Mouse (Mus musculus): ENCODE results near the gene Ylpm1.

The Ylpm1 gene

DNA sequence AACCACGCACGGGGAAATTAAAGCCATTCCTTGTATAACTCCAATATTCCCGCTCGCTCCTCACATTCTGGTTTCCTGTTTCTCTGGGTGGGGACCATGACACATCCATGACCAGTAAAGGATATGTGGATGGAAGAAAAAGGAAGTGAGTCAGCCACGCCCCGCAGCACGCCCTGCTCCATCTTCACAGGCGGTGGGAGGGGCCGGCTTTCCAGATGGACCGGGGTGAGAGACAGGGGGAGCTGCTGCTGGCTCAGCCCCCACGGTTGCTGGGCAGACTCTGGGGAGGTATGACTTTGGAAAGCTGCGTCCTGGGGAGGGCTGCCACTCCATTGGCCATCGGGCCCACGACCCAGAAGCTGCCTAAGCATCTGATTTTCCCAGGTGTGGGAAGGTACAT lies 97.9 kb downstream of the Ylpm1 start:
- H3K4me1 ChIP-seq (replicated peaks; ENCODE audit: low read depth, low read length) = peaks cover 26% of the 10 kb centered on the region
- TF ChIP-seq NANOG (IDR thresholded peaks at IDR 0.05; ENCODE audit: borderline replicate concordance, low read length) (no peak), POU5F1 (IDR thresholded peaks at IDR 0.05; ENCODE audit: borderline replicate concordance, low read length) (no peak), CTCF (conservative IDR thresholded peaks at IDR 0.05; ENCODE audit: low read length) (no peak)

DNA sequence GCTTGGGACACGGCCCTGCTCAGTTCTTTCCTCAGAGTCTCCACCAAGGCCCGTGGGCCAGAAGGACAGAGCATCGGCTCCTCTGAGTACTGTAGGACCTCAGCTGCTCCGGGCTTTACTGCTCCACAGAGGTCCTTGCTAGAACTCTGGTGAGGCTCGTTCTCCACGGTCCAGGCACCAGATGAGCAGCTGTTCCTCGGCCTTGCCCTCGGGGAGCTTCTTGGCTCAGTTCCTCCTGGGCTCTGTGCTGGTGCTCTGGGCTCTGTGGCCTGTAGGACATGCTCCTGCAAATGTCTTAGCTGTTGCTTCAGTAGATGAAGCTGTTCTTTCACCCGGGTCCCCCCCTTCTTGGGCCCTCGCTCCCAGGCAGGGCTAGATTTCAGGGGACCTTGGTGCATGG lies 98.6 kb downstream of the Ylpm1 start:
- H3K9me3 ChIP-seq (ENCODE audit: low read length) = no peaks in the 10 kb centered on the region
- H3K4me3 ChIP-seq (replicated peaks; ENCODE audit: low read length) = no peak overlapping the region
- no peak for TF ChIP-seq CTCF (conservative IDR thresholded peaks at IDR 0.05; ENCODE audit: low read length)
- TF ChIP-seq NANOG (IDR thresholded peaks at IDR 0.05; ENCODE audit: borderline replicate concordance, low read length) = no peak
- TF ChIP-seq POU5F1 (IDR thresholded peaks at IDR 0.05; ENCODE audit: borderline replicate concordance, low read length) = no peak
- H3K36me3 ChIP-seq (ENCODE audit: insufficient read depth, low read length) = no peaks in the 10 kb centered on the region
- peaks cover 7% of the 10 kb centered on the region for H3K27me3 ChIP-seq (ENCODE audit: insufficient read depth, low read length)
- H3K4me1 ChIP-seq (replicated peaks; ENCODE audit: low read depth, low read length) = peaks cover 26% of the 10 kb centered on the region

More for the DNA sequence above, 97.9 kb downstream of the Ylpm1 start:
- Histone ChIP-seq H3K9me3 (ENCODE audit: low read length) (no peaks in the 10 kb centered on the region), H3K36me3 (ENCODE audit: insufficient read depth, low read length) (no peaks in the 10 kb centered on the region), H3K4me3 (replicated peaks; ENCODE audit: low read length) (peak overlapping the region; percentile 23; the same call in 1 of the 2 replicates), H3K27me3 (ENCODE audit: insufficient read depth, low read length) (peaks cover 7% of the 10 kb centered on the region)

DNA sequence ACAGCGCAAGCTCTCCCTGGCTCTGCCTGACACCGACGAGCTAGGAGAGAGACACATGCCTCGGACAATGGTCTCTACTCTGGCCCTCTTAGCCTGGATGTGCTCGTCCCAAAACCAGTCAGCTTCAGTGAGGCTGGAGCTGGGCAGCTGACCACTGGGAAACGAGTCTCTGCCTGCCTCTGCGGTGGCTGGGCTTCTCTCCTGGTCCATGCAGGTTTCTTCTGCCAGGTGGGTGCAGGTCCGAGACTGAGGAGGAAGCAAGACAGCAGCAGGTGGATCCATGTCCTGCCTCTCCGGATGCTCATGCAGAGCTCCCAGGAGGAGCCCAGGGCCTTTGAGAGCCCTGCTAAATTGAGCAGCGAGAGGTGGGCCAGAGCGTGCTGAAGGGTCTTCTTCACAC lies 99.0 kb downstream of the Ylpm1 start:
- H3K4me3 ChIP-seq (replicated peaks; ENCODE audit: low read length) = no peak overlapping the region
- H3K36me3 ChIP-seq (ENCODE audit: insufficient read depth, low read length) = no peaks in the 10 kb centered on the region
- peaks cover 7% of the 10 kb centered on the region for H3K27me3 ChIP-seq (ENCODE audit: insufficient read depth, low read length)
- H3K9me3 ChIP-seq (ENCODE audit: low read length) = no peaks in the 10 kb centered on the region
- TF ChIP-seq NANOG (IDR thresholded peaks at IDR 0.05; ENCODE audit: borderline replicate concordance, low read length) = no peak
- TF ChIP-seq POU5F1 (IDR thresholded peaks at IDR 0.05; ENCODE audit: borderline replicate concordance, low read length) = no peak
- TF ChIP-seq CTCF (conservative IDR thresholded peaks at IDR 0.05; ENCODE audit: low read length) = no peak
- H3K4me1 ChIP-seq (replicated peaks; ENCODE audit: low read depth, low read length) = peaks cover 26% of the 10 kb centered on the region

DNA sequence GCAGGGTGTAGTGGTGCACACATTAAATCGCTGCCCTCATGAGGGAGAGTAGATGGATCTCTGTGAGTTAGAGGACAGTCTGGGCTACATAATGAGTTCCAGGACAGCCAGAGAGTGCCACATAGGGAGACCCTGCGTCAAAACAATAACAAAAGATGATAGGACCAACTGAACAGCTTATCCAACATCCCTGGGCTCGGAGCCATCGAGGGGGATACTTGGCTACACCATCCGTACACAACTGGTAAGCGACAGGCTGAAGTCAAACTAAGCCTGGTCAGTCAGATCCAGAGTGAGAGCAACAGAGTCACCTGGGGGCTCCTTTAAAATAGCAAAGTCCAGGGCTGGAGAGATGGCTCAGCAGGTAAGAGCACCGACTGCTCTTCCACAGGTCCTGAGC lies 99.7 kb downstream of the Ylpm1 start:
- Histone ChIP-seq H3K27me3 (ENCODE audit: insufficient read depth, low read length) (peaks cover 7% of the 10 kb centered on the region), H3K9me3 (ENCODE audit: low read length) (no peaks in the 10 kb centered on the region), H3K36me3 (ENCODE audit: insufficient read depth, low read length) (no peaks in the 10 kb centered on the region), H3K4me3 (replicated peaks; ENCODE audit: low read length) (no peak overlapping the region), H3K4me1 (replicated peaks; ENCODE audit: low read depth, low read length) (peaks cover 26% of the 10 kb centered on the region)
- TF ChIP-seq POU5F1 (IDR thresholded peaks at IDR 0.05; ENCODE audit: borderline replicate concordance, low read length) = no peak
- TF ChIP-seq CTCF (conservative IDR thresholded peaks at IDR 0.05; ENCODE audit: low read length) = no peak
- no peak for TF ChIP-seq NANOG (IDR thresholded peaks at IDR 0.05; ENCODE audit: borderline replicate concordance, low read length)

DNA sequence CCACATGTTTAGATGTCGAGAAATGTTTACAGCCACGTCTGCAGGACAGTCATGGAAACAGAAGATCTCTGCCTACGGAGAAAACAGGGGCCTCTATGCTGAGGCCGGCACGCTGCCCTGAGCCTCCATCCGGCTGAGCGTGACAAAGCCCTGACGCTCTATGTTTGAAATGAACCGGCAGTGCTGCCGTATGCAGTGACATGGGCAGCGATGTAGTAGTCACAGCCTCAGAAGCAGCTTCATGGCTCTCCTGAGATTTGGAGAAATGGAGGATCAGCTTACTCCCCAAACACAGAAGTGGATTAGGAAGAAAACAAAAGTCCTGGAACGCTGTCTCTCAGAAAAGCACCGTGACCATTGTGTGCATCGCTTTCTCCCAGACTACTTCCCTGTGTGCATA lies 104.9 kb downstream of the Ylpm1 start:
- no peaks in the 10 kb centered on the region for H3K9me3 ChIP-seq (ENCODE audit: low read length)
- no peak for TF ChIP-seq CTCF (conservative IDR thresholded peaks at IDR 0.05; ENCODE audit: low read length)
- no peak for TF ChIP-seq POU5F1 (IDR thresholded peaks at IDR 0.05; ENCODE audit: borderline replicate concordance, low read length)
- TF ChIP-seq NANOG (IDR thresholded peaks at IDR 0.05; ENCODE audit: borderline replicate concordance, low read length) = no peak
- peaks cover 17% of the 10 kb centered on the region for H3K4me1 ChIP-seq (replicated peaks; ENCODE audit: low read depth, low read length)
- H3K4me3 ChIP-seq (replicated peaks; ENCODE audit: low read length) = no peak overlapping the region
- no peaks in the 10 kb centered on the region for H3K36me3 ChIP-seq (ENCODE audit: insufficient read depth, low read length)
- 0 out of 2 replicates have a peak, but pooled peaks cover 7% of the 10 kb centered on the region for H3K27me3 ChIP-seq (ENCODE audit: insufficient read depth, low read length)

DNA sequence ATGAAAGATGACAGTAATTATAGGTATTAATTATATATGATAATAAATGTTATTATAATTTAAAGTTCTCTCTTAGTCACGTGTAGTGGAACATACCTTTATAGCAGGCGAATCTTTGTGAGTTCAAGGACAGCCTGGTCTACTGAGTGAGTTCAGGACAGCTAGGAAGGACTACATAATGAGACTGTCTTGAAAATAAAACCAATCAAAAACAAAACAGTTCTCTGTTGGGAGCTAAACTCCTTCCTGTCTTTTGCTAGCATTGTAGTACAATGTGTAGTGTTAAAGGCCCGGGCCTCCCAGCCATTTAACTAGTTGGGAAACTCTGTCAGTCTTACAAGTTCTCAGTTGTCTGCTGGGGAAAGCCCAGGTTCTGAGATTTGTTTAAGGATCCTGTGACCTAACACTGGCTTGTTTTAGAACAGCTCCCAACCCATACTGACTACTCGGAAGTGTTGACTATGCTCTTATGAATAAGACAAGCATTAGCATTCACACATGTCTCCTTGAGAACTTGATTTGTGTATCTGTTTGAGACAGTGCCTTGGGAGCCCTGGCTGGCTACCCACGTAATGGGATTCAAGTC lies 105.5 kb downstream of the Ylpm1 start:
- H3K9me3 ChIP-seq (ENCODE audit: low read length) = no peaks in the 10 kb centered on the region
- peaks cover 23% of the 10 kb centered on the region for H3K4me1 ChIP-seq (replicated peaks; ENCODE audit: low read depth, low read length)
- no peaks in the 10 kb centered on the region for H3K36me3 ChIP-seq (ENCODE audit: insufficient read depth, low read length)
- TF ChIP-seq NANOG (IDR thresholded peaks at IDR 0.05; ENCODE audit: borderline replicate concordance, low read length) = no peak
- no peak overlapping the region for H3K4me3 ChIP-seq (replicated peaks; ENCODE audit: low read length)
- peaks cover 13% of the 10 kb centered on the region for H3K27me3 ChIP-seq (ENCODE audit: insufficient read depth, low read length)

DNA sequence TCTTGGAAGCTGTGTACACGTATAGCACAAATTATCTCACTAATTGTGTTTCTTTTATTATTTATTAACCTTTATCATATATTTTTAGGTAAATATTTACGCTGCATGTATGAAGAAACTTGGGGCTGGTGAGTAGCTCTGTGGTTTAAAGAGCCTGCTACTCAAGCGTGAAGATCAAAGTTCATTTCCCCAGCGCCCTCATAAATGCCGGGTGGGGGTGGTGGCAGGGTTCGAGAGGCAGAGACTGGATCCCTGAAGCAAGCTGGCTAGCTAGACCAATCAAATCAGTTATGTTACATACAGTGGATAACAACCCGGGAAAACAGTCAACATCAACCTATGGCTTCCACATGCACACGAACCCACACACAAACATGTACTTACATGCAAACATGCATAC lies 107.0 kb downstream of the Ylpm1 start:
- Histone ChIP-seq H3K4me3 (replicated peaks; ENCODE audit: low read length) (no peak overlapping the region), H3K27me3 (ENCODE audit: insufficient read depth, low read length) (peaks cover 17% of the 10 kb centered on the region), H3K36me3 (ENCODE audit: insufficient read depth, low read length) (no peaks in the 10 kb centered on the region), H3K4me1 (replicated peaks; ENCODE audit: low read depth, low read length) (peaks cover 25% of the 10 kb centered on the region), H3K9me3 (ENCODE audit: low read length) (no peaks in the 10 kb centered on the region)
- TF ChIP-seq NANOG (IDR thresholded peaks at IDR 0.05; ENCODE audit: borderline replicate concordance, low read length) (no peak), POU5F1 (IDR thresholded peaks at IDR 0.05; ENCODE audit: borderline replicate concordance, low read length) (no peak), CTCF (conservative IDR thresholded peaks at IDR 0.05; ENCODE audit: low read length) (no peak)

DNA sequence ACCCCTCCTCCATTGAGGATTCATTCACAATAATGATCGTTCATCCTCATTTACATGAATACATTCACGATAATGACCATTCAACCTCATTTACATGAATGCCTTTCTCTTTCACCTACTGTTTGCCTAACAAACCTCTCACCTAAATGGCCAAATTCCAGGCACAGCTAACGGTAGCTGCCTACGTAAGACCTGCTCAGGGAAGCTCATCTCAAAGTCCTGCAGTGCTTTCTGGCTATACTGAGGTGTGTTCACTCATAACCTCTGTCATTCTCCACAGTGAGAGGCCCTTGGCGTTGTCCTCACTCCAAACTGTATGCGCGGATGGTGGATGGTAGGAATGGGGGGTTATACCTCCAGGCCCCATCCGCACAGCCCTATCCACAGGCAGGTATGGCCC lies 108.7 kb downstream of the Ylpm1 start:
- no peak overlapping the region for H3K4me3 ChIP-seq (replicated peaks; ENCODE audit: low read length)
- TF ChIP-seq NANOG (IDR thresholded peaks at IDR 0.05; ENCODE audit: borderline replicate concordance, low read length) = no peak
- no peak for TF ChIP-seq CTCF (conservative IDR thresholded peaks at IDR 0.05; ENCODE audit: low read length)
- TF ChIP-seq POU5F1 (IDR thresholded peaks at IDR 0.05; ENCODE audit: borderline replicate concordance, low read length) = no peak
- peaks cover 22% of the 10 kb centered on the region for H3K27me3 ChIP-seq (ENCODE audit: insufficient read depth, low read length)
- H3K9me3 ChIP-seq (ENCODE audit: low read length) = no peaks in the 10 kb centered on the region
- H3K36me3 ChIP-seq (ENCODE audit: insufficient read depth, low read length) = no peaks in the 10 kb centered on the region
- peaks cover 33% of the 10 kb centered on the region for H3K4me1 ChIP-seq (replicated peaks; ENCODE audit: low read depth, low read length)

DNA sequence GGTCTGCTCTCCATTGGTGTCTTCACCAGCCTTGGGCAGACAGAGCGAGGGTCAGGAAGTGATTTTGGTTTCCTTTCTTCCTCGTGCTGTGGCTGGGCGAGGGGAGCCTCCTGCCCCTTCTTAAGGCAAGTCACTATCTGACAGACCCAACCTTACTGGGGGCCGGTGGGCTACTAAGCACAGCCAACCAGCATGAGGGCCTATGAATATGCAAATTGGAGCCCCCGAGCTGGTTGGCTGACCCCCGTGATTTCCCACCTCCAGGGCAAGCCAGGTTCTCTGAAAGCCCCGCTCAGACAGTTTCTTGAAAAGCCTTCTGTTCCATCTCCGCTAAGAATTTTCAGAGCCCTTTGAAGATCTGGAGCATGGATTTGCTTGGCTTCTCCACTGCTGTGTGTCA lies 110.2 kb downstream of the Ylpm1 start:
- H3K27me3 ChIP-seq (ENCODE audit: insufficient read depth, low read length) = peaks cover 22% of the 10 kb centered on the region
- peaks cover 41% of the 10 kb centered on the region for H3K4me1 ChIP-seq (replicated peaks; ENCODE audit: low read depth, low read length)
- 0 out of 2 replicates have a peak overlapping the region, but pooled peaks have one; percentile 20 for H3K4me3 ChIP-seq (replicated peaks; ENCODE audit: low read length)
- TF ChIP-seq NANOG (IDR thresholded peaks at IDR 0.05; ENCODE audit: borderline replicate concordance, low read length) = no peak
- peak; percentile 57; the same call in 1 of the 2 replicates for TF ChIP-seq POU5F1 (IDR thresholded peaks at IDR 0.05; ENCODE audit: borderline replicate concordance, low read length)
- no peak for TF ChIP-seq CTCF (conservative IDR thresholded peaks at IDR 0.05; ENCODE audit: low read length)
- no peaks in the 10 kb centered on the region for H3K9me3 ChIP-seq (ENCODE audit: low read length)
- no peaks in the 10 kb centered on the region for H3K36me3 ChIP-seq (ENCODE audit: insufficient read depth, low read length)

Measured in E14TG2a.4 (cell line).